Mouse (Mus musculus) limb, embryonic 13.5 days (tissue): ENCODE results near the gene Sirt2. TPM values are rescaled to one million over a fixed set of nuclear protein-coding genes. Genes with fewer than 3 reads are reported as not detected.

ENCODE experiments used
- ATAC-seq: fragments of 200-750 bp; cut with Nextera tagmentation; 2 replicates; pipeline ENCODE4 v1.8.0; 2017; ENCODE audit warnings: low read depth, moderate number of reproducible peaks, moderate TSS enrichment; ENCODE audit not compliant: low FRiP score
- H3K27ac ChIP-seq: fragments of 300-500 bp; sonication (generic); 2 replicates; pipeline ENCODE4 v1.5.1; 2015; ENCODE audit warnings: inconsistent platforms, mild to moderate bottlenecking, moderate library complexity
- H3K27me3 ChIP-seq: fragments of 300-500 bp; sonication (generic); 2 replicates; pipeline ENCODE4 v1.6.1; 2015; ENCODE audit warnings: mild to moderate bottlenecking, inconsistent platforms
- H3K36me3 ChIP-seq: fragments of 300-500 bp; sonication (generic); 2 replicates; pipeline ENCODE4 v1.6.1; 2015; ENCODE audit warnings: inconsistent platforms, mild to moderate bottlenecking, moderate library complexity
- H3K4me1 ChIP-seq: fragments of 300-500 bp; sonication (generic); 2 replicates; pipeline ENCODE4 v1.6.1; 2015; ENCODE audit warnings: inconsistent platforms
- H3K4me2 ChIP-seq: fragments of 300-500 bp; sonication (generic); replicated peaks from 2 replicates; pipeline ENCODE4 v1.6.1; 2015; ENCODE audit warnings: inconsistent platforms, mild to moderate bottlenecking, moderate library complexity
- H3K4me3 ChIP-seq: fragments of 300-500 bp; sonication (generic); 2 replicates; pipeline ENCODE4 v1.5.1; 2015; ENCODE audit warnings: moderate library complexity, mild to moderate bottlenecking, inconsistent platforms
- H3K9ac ChIP-seq: fragments of 300-500 bp; sonication (generic); 2 replicates; pipeline ENCODE4 v1.6.1; 2015; ENCODE audit warnings: mild to moderate bottlenecking, inconsistent platforms
- H3K9me3 ChIP-seq: fragments of 300-500 bp; sonication (generic); 2 replicates; pipeline ENCODE4 v1.6.1; 2016; ENCODE audit warnings: inconsistent platforms
- WGBS: fragments of 180-500 bp; shearing (Covaris S2); methylation state at CpG from one replicate; pipeline ENCODE4 v1.1.7; 2015; 5-methylcytosine and 5-hydroxymethylcytosine counted together
- polyA plus RNA-seq: library from polyadenylated mRNA; unstranded; fragments of >200 nt; fragmentation: Nextera tagmentation; extraction: Ambion mirVana; gene quantifications from 2 replicates; pipeline ENCODE4 v1.2.1, GENCODE M21; 2015

Gene Sirt2
- polyA plus RNA-seq, 1 experiment from 2014 or later: 87.8 TPM

DNA sequence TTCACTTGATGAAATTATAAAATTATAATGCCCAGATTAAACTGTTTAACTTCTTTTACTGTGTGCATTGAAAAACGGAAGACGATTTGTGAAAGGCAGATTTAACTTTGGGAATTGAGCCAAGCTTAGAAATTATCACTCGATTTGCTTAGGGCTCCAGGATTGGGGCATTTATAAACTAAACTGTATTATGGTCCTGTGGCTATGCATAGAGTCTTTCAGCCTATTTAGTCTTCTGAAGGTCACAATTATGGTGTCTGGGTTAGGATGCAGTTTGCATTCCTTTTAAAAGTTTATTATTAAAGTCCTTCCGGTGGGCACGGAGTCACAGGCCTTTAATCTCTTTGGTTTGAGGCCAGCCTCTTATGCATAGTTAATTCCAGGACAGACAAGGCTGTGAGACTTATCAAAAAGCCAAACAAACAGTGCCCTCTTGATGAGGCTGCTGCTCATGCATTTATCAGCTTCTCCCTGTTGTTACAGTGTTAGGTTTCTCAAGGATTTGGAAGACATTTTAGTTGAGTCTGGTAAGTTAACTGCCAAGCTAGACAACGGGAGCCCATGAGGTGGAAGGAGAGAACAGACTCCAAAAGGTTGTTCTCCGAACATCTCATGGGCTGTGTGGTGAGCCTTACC is 45.2 kb downstream of the Sirt2 start:
- Histone ChIP-seq H3K4me1 (peaks cover 58% of the 10 kb centered on the region), H3K27ac (peak overlapping the region; percentile 97; the same call in 1 of the 2 replicates), H3K4me3 (peak overlapping the region; percentile 75), H3K4me2 (peak overlapping the region; percentile 90), H3K9me3 (no peaks in the 10 kb centered on the region), H3K9ac (peak overlapping the region; percentile 91), H3K36me3 (peaks cover 49% of the 10 kb centered on the region), H3K27me3 (no peaks in the 10 kb centered on the region)
- no peak for ATAC-seq
- 9% methylated on average over 7 of the region's 7 CpGs for WGBS

DNA sequence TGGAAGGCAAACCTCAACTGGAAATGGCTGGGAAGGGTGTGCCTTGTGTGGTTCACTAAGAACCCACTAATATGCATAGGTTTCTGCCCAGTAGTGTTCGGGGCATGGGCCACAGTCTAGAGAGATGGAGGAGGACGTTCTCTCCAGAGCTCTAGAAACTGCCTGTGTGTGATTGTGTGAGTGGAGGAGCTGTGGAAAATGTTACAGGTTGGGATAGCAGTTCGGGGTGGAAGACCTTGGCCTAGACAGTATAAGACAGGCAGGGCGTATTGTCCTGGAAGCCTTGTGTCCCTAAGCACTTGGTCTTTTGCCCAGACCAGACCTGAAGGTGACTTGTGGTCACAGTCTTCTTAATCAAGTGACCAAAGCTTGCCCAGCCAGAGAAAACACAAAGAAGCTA is 45.9 kb downstream of the Sirt2 start:
- Histone ChIP-seq H3K4me3 (peak overlapping the region; percentile 75), H3K27ac (no peak overlapping the region), H3K4me2 (peak overlapping the region; percentile 90), H3K27me3 (no peaks in the 10 kb centered on the region), H3K9me3 (no peaks in the 10 kb centered on the region), H3K36me3 (peaks cover 56% of the 10 kb centered on the region), H3K9ac (peak overlapping the region; percentile 91), H3K4me1 (peaks cover 65% of the 10 kb centered on the region)
- ATAC-seq: no peak
- 77% methylated on average over 4 of the region's 4 CpGs for WGBS

DNA sequence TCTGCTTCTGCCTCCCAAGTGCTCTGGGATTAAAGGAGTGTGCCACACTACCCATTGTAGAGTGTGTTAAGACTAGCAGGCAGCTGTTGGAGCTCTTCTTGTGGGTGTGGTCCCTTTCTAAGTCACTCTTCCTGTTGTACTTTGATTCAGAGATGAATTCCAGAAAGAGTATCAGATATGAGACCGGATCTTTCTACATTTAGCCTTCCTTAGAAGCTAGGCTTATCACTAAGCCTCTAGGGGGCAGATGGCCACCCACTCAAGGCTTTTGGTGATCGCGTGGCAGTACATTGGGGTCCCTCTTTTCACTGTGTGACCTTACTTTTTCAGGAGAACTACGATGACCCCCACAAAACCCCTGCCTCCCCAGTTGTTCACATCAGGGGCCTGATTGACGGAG is 46.4 kb downstream of the Sirt2 start:
- no peak overlapping the region for H3K27ac ChIP-seq
- no peaks in the 10 kb centered on the region for H3K27me3 ChIP-seq
- peak overlapping the region; percentile 90 for H3K4me2 ChIP-seq
- H3K36me3 ChIP-seq: peaks cover 61% of the 10 kb centered on the region
- peaks cover 65% of the 10 kb centered on the region for H3K4me1 ChIP-seq
- H3K9me3 ChIP-seq: no peaks in the 10 kb centered on the region
- peak overlapping the region; percentile 75 for H3K4me3 ChIP-seq
- H3K9ac ChIP-seq: peak overlapping the region; percentile 91
- WGBS: 87% methylated on average over 5 of the region's 5 CpGs
- ATAC-seq: no peak

DNA sequence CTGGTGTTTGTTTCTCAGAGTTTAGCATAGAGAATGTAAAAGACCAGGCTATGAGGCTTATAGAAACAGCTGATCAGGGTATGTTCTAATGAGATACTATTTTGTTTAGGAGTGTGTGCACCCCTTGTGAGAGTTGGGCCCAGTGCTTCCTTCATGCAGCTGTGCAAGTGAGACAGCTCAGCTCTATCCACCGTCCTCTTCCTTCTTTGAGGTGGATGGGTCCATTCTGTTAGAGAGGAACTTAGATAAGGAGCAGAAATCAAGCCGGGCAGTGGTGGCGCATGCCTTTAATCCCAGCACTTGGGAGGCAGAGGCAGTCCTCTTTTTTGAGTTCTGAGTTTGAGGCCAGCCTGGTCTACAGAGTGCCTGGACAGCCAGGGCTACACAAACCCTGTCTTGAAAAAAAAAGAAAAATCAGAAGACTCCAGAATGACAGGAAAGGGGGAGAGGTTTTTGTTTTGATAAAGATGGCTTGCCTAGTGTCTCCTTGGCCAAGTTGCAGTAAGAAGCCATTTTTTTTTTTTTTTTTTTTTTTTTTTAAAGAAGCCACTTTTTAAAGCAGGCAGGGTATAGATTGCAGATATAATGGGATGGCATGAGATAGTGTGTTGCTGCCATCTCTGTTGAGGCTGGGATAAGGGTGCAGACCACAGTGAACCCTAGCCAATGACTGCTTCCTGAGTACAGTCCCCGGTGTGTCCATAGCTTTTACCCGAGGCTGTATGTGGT is 47.9 kb downstream of the Sirt2 start:
- Histone ChIP-seq H3K27me3 (no peaks in the 10 kb centered on the region), H3K4me3 (no peak overlapping the region), H3K9me3 (no peaks in the 10 kb centered on the region), H3K9ac (0 out of 2 replicates have a peak overlapping the region, but pooled peaks have one; percentile 25), H3K4me1 (peaks cover 62% of the 10 kb centered on the region), H3K4me2 (no peak overlapping the region), H3K27ac (no peak overlapping the region), H3K36me3 (peaks cover 76% of the 10 kb centered on the region)
- WGBS: 91% methylated on average over 5 of the region's 5 CpGs
- no peak for ATAC-seq

DNA sequence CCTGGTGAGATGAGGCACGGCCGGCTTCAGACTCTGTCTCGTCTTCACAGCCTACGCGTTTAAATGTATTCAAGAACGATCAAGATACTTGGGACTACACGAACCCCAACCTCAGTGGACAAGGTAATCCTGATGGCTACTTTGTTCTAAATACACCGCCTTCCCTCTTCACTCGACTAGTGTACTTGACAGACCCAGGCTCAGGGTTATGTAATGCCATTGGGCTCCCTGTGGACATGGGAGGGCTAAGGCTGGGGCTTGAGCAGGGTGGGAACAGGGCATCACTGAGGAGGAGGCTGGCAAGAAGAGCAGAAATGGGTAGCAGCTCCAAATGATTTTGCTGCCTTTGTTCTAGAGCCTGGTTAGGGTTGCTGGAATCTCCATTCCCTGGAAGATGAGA is 48.7 kb downstream of the Sirt2 start:
- Histone ChIP-seq H3K4me3 (no peak overlapping the region), H3K4me1 (peaks cover 63% of the 10 kb centered on the region), H3K27ac (no peak overlapping the region), H3K36me3 (peaks cover 83% of the 10 kb centered on the region), H3K9me3 (no peaks in the 10 kb centered on the region), H3K4me2 (no peak overlapping the region), H3K9ac (0 out of 2 replicates have a peak overlapping the region, but pooled peaks have one; percentile 25), H3K27me3 (no peaks in the 10 kb centered on the region)
- WGBS: 94% methylated on average over 9 of the region's 9 CpGs
- no peak for ATAC-seq

DNA sequence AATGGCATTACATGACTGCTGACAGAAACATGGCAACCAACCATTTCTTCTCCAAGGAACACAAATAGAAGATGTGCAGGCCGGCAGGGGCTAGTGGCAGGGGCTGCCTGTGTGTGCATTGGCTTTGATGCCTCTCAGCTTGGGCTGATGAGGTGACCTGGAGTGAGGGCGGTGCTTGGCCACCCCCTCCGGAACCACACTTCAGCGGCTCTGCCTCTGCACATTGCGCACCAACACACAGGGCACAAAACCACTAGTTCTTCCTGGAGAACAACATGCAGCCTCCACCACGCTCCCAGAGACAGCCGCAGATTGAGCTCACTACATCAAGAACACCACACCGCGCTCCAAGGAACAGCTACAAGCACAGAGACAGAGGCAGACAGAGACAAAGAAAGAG is 49.7 kb downstream of the Sirt2 start:
- WGBS: 91% methylated on average over 9 of the region's 9 CpGs
- ATAC-seq: no peak
- peaks cover 64% of the 10 kb centered on the region for H3K4me1 ChIP-seq
- no peak overlapping the region for H3K4me2 ChIP-seq
- H3K4me3 ChIP-seq: no peak overlapping the region
- H3K27me3 ChIP-seq: no peaks in the 10 kb centered on the region
- 0 out of 2 replicates have a peak overlapping the region, but pooled peaks have one; percentile 1 for H3K9ac ChIP-seq
- H3K36me3 ChIP-seq: peaks cover 93% of the 10 kb centered on the region
- H3K27ac ChIP-seq: no peak overlapping the region
- H3K9me3 ChIP-seq: no peaks in the 10 kb centered on the region

DNA sequence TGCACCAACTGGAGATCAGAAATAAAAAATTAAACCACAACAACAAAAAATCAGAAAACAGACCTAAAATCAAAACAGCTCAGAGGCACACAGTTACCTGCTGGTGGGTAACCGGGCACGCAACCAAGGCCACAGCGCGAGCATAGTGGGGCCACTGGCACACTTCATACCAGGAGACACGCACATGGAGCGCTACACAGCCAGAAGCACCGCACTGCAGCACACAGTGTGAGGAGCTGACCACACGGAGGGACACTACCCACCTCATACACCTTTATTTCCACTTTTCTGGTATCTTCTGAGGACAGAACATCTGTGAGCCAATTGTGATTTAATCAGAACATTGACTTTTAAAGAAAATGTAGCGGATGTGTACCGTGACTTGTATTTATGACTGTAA is 50.4 kb downstream of the Sirt2 start:
- Histone ChIP-seq H3K27me3 (no peaks in the 10 kb centered on the region), H3K4me2 (no peak overlapping the region), H3K4me1 (peaks cover 63% of the 10 kb centered on the region), H3K36me3 (peaks cover 99% of the 10 kb centered on the region), H3K9ac (no peak overlapping the region), H3K4me3 (no peak overlapping the region), H3K27ac (no peak overlapping the region; the same call in 1 of the 2 replicates), H3K9me3 (no peaks in the 10 kb centered on the region)
- no peak for ATAC-seq
- 91% methylated on average over 10 of the region's 10 CpGs for WGBS

DNA sequence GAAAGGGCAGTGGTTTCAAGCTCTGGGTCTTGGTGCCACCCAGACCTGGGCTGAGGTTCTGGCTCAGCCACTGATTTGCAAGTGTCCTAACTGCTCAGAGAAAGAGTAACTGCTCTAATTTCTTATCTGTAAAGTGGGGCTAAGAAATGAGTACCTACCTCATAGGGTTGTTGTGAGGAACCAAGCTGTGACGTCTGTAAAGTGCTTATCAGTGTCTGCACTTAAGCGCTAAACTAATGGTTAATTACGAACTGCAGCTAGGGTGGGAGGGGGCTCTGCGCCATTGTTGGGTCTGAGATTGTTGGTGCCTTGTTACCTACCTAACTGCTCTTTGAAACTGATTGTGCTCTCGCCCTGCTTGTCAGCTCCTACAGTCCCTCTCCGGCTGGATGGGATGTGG is 51.0 kb downstream of the Sirt2 start:
- no peak for ATAC-seq
- no peak overlapping the region for H3K4me2 ChIP-seq
- 78% methylated on average over 6 of the region's 6 CpGs for WGBS
- H3K27ac ChIP-seq: no peak overlapping the region
- no peak overlapping the region for H3K4me3 ChIP-seq
- peaks cover 99% of the 10 kb centered on the region for H3K36me3 ChIP-seq
- peaks cover 57% of the 10 kb centered on the region for H3K4me1 ChIP-seq
- H3K9ac ChIP-seq: no peak overlapping the region
- no peaks in the 10 kb centered on the region for H3K27me3 ChIP-seq
- no peaks in the 10 kb centered on the region for H3K9me3 ChIP-seq

DNA sequence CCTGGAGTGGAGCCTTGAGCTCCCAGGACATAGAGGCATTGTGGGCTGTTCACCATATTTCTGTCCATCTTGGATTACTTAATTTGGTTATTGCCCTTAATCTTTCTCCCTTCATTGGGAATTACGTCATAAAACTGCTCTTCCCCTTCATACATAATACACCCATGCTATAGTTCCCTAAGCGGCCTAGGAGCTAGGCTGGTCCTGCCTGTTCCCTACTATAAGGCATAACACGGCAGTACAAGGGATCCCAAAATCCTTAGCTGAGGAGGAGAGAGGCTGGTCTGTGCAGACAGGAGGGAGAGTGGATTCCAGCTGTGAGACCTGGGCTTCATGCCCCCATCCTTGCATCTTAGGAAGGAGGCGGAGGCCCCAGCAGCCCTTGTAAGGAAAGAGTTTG is 51.4 kb downstream of the Sirt2 start:
- Histone ChIP-seq H3K27ac (no peak overlapping the region), H3K4me1 (peaks cover 52% of the 10 kb centered on the region)

DNA sequence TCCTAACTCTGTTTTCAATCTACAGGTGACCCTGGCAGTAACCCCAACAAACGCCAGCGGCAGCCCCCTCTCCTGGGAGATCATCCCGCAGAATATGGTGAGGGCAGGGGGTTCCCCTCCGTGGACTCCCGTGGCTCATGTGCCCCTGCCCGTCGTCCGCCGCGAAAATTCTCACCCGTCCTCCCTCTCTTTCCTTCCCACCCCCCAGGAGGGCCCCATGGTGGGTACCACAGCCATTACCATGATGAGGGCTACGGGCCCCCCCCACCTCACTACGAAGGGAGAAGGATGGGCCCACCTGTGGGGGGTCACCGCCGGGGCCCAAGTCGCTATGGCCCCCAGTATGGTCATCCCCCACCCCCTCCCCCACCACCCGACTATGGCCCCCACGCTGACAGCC is 51.9 kb downstream of the Sirt2 start:
- H3K27me3 ChIP-seq: no peaks in the 10 kb centered on the region
- no peak overlapping the region for H3K4me2 ChIP-seq
- 80% methylated on average over 18 of the region's 18 CpGs for WGBS
- H3K36me3 ChIP-seq: peaks cover 98% of the 10 kb centered on the region
- H3K4me1 ChIP-seq: peaks cover 49% of the 10 kb centered on the region
- no peak for ATAC-seq
- no peak overlapping the region for H3K9ac ChIP-seq
- no peak overlapping the region for H3K27ac ChIP-seq
- H3K9me3 ChIP-seq: no peaks in the 10 kb centered on the region
- H3K4me3 ChIP-seq: no peak overlapping the region

More for the DNA sequence above, 51.4 kb downstream of the Sirt2 start:
- Histone ChIP-seq H3K36me3 (peaks cover 99% of the 10 kb centered on the region), H3K4me2 (no peak overlapping the region), H3K9ac (no peak overlapping the region), H3K9me3 (no peaks in the 10 kb centered on the region), H3K27me3 (no peaks in the 10 kb centered on the region), H3K4me3 (no peak overlapping the region)
- no peak for ATAC-seq
- WGBS: 77% methylated on average over 4 of the region's 4 CpGs

DNA sequence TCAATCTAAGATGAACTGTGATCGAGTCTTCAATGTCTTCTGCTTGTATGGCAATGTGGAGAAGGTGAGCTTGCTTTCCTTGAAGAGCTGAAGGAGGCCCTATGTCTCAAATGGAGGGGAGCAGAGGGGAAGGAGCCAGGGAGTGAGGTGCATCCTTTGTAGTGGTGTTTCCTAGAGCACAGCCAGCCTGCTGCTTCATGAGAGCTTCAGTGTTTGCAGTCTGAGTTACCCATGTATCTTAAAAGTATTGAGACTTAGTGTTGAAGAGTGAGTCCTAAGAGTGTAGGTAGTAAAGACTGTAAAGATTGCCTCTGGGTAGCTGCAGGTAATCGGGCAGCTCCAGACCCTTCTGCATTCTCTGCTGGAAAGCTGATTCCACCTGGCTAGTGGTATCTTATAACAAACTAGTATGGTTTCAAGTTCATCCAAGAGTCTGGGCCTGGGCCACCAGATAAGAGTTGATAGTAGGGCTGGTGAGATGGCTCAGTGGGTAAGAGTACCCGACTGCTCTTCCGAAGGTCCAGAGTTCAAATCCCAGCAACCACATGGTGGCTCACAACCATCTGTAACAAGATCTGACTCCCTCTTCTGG is 52.4 kb downstream of the Sirt2 start:
- H3K9ac ChIP-seq: no peak overlapping the region
- no peak overlapping the region for H3K4me3 ChIP-seq
- peaks cover 48% of the 10 kb centered on the region for H3K4me1 ChIP-seq
- H3K27me3 ChIP-seq: no peaks in the 10 kb centered on the region
- 89% methylated on average over 4 of the region's 4 CpGs for WGBS
- H3K27ac ChIP-seq: no peak overlapping the region
- no peak overlapping the region for H3K4me2 ChIP-seq
- ATAC-seq: no peak
- H3K9me3 ChIP-seq: no peaks in the 10 kb centered on the region
- peaks cover 93% of the 10 kb centered on the region for H3K36me3 ChIP-seq

DNA sequence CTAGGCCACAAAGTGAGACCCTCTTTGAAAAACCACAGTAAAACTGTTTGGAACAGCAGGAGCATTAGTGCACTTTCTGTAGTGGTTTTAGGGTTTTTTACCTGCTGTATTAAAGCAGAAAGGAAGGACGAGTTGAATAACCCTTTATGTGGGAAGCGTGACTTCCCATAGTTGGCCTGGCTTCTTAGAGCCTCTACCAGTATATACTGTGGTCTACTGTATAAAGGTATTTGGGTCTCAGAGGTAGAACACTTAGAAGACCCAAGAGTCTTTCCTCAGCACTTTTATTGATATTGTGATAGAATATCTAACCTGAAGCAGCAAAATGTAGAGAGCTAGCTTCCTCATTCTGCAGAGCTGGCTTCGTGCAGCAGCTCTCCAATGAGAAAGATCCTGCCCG is 53.0 kb downstream of the Sirt2 start:
- H3K4me1 ChIP-seq: peaks cover 46% of the 10 kb centered on the region
- no peak overlapping the region for H3K9ac ChIP-seq
- H3K9me3 ChIP-seq: no peaks in the 10 kb centered on the region
- no peak overlapping the region for H3K27ac ChIP-seq
- no peaks in the 10 kb centered on the region for H3K27me3 ChIP-seq
- no peak for ATAC-seq
- H3K4me2 ChIP-seq: no peak overlapping the region
- WGBS: 91% methylated on average over 4 of the region's 4 CpGs
- peaks cover 87% of the 10 kb centered on the region for H3K36me3 ChIP-seq
- H3K4me3 ChIP-seq: no peak overlapping the region
